Mouse (Mus musculus) skeletal muscle tissue, adult 2 months (tissue): ENCODE results near the gene 6430571L13Rik.
A peak's percentile ranks its signal among the peaks of the same experiment; 100 is the strongest.

Source experiments
- DNase-seq: peaks from one replicate; pipeline ENCODE4 v3.0.0-alpha.2; 2012; ENCODE audit warnings: low read depth, low spot score

Gene 6430571L13Rik

GRCm38 (mm10) chr9:107384396-107384795 lies 44.0 kb downstream of the 6430571L13Rik start:
- DNase-seq: no peak

GRCm38 (mm10) chr9:107386722-107387121 lies 46.3 kb downstream of the 6430571L13Rik start:
- DNase-seq: no peak

- DNase-seq: no peak
These were observed 47.3 kb downstream of the 6430571L13Rik start for GRCm38 (mm10) chr9:107387708-107388107.

GRCm38 (mm10) chr9:107388263-107388662 lies 47.9 kb downstream of the 6430571L13Rik start:
- no peak for DNase-seq

- no peak for DNase-seq
These were observed 56.0 kb downstream of the 6430571L13Rik start for GRCm38 (mm10) chr9:107396397-107396796.

GRCm38 (mm10) chr9:107398968-107399367 lies 58.6 kb downstream of the 6430571L13Rik start:
- DNase-seq: no peak

- DNase-seq: peak; percentile 15
These were observed 59.1 kb downstream of the 6430571L13Rik start, which contains the start of gene Cacna2d2 for GRCm38 (mm10) chr9:107399491-107399971. Cacna2d2 (plus strand) TSS chr9:107399612.

- DNase-seq: no peak
These were observed 59.7 kb downstream of the 6430571L13Rik start for GRCm38 (mm10) chr9:107400060-107400511.

GRCm38 (mm10) chr9:107400666-107401285 lies 60.4 kb downstream of the 6430571L13Rik start:
- DNase-seq: no peak
